Mouse (Mus musculus) CD8-positive naive resting alpha-beta T cell, adult 2 months (primary cell): Measurements from ENCODE around the gene Rac2.

ENCODE experiments used
- DNase-seq, 2 experiments: peaks; one replicate each; pipeline ENCODE4 v3.0.0; 2022; ENCODE audit warnings: low read depth in 2 of 2, low spot score in 2 of 2

Gene Rac2

DNA sequence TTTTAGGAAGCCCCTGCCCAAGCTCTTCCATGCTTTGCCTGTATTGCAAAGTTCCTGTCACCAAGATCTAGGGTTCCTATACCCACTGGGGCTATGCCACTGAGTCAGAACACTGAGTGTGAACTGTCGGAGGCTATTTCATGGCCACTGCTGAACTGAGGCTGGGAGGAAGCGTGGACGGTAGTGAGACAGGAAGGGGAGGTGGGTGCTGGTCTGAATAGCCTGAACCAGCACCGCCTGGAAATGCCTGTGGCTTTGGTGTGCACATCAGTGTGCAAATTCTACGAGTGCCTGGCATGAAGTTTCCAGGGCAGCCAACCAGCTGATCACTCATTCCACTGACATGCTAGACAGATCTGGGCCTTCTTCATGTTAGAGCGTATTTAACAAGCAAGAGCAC lies 50.7 kb downstream of the Rac2 start:
- DNase-seq, result no peak

DNA sequence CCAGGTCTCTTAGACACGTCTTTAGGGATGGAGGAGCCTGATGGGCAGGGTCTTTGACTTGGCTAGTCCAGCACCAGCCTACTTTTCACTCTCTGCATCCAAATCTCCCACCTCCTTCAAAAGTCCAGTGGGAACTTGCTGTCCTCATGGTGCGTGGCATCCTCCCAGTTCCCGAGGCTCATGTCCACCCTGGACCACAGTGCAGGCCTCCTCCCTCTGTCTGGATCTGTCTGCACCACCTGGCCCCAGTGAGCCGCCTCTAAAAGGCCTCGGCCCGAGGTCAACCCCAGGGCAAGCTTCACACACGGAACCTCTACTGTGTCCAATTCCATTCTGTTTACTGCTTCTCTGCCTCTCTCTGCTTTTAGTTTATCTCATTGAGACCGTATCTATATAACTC lies 51.3 kb downstream of the Rac2 start:
- DNase-seq, result no peak

DNA sequence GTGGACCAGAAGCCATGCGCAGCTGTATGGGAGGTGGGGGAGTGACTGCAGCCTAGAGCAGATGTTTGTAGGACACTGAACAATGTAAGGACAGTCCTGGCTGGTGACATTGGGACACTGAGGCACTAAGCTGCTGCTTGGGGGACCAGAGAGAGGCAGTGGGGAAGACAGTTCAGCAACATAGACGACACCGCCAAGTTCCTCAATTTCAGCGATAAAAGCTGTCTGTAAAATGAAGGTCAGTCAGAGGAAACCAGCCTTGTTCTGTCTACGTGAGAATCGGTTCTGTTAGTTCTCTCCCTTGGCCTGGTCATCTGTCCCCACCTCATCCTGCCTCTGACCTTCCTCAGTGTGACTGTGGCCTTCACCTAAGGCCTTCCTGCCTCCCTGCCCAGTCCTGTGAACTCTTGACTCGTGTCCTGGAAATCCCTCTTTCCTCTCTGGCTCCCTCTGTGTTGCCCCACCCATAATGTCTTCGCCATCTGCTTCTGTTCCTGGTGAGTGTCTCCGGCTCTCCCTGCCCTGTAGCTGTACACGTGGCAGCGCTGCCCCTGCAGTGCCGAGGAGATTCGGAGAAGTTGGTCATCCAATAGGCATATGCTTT lies 52.4 kb downstream of the Rac2 start:
- no peak for DNase-seq

DNA sequence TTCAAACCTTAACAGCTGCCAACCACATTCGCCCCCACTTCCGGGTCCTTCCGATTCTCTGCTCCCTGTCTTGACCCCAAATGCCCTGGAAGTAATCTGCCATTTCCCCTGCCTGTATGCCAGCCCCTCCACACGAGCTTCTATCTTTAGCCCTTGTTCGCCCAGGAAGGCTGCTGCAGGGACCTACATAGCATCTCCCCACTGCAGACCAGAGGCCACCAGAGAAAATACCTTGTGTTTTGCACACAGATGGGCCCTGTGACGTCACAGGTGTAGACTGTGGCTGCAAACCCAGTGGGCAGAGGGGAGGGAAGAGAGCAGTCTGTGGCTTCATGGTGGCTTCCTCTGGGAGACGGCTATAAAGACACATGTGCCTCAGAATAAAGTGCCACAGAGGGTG lies 54.4 kb downstream of the Rac2 start:
- peak; percentile 31 to 48 for DNase-seq

DNA sequence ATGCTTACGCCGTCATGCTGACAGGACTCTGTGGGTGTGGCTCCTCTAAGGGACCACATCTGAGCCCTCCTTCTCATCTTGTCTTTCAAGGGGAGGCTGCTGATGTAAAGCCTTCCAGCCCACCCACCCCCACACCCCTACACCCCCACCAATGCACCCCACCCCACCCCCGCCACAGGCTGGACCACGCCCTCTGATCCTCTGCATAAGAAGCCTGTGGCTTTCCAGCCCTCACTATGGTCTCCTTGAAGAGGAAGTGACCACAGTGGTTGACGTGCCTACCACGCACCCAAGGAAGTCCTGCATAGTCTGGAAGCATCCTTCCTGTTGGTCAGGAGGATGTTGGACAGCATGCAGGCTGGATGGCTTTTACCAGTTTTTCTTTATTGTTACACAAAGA lies 56.8 kb downstream of the Rac2 start:
- DNase-seq, result peak; percentile 37 to 51

DNA sequence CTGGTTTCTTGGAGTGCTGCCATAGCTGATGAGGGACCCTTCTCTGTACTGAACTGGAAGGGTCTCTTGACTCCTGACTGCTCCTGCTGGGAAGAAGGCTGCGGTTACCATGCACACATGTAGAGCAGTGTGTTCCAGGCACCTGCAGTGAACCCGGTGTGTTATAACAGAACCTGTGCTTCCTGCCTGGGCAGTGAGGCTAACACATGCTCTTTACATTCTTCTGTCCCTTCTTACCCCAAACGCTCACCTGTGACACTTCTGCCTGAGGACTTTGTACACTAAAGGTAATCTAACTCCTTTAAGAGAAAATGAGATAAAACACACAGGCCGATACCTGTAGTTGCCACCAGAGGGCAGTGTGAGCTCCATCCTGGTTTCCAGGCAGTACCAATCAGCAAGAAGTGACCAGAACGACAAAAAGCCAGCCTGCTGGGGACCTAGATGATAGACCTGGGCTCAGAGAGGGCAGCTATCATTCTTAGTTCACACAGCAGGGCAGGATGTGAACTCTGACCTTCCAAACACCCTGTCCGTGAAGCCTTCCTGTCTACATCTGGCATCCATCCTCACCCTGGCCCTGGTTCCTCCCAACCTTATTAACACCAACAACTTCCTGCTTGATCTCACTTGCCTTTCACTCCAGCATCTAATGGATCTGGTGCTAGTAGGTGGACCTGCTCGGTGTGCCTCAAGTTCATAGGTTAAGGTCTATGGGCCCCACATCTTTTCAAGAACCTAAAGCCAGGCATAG lies 58.0 kb downstream of the Rac2 start:
- peak; percentile 67 to 80 for DNase-seq

DNA sequence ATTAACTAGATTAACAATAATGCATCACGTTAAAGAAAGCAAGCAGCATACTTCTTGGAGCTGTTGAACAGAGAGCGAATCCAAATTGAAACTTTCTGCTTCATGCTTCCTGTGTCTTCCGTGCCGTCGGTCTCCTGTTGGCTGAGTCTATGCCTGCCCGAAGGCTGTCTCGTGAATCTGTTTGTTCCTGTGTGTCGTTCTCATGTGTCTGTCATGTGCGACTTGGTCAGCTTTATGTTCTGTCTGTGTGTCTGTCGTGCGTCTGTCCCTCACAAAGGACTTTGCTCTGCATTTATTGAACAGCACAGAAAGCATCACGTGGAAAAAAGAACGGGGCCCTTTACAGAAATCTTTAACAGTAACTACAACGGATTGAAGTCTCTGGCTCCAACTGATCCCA lies 59.6 kb downstream of the Rac2 start:
- no peak for DNase-seq

DNA sequence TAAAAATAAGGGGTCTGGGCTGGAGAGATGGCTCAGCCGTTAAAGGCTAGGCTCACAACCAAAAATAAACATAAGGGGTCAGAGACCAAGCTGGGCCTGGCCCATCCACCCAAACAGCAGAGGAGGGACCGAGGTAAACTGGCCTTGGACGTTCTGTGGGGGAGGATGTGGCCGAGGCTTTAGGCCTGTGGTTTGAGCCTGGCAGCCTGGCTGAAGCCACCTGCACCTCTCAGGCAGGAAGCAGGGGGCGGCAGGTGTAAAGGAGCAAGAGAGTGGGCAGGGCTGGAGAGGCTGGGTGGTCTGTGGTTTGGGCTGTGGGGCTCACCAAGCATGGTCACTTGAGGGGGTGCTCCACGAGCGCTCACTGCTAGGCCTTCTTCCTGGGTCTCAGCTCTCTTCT lies 60.6 kb downstream of the Rac2 start:
- no peak for DNase-seq

DNA sequence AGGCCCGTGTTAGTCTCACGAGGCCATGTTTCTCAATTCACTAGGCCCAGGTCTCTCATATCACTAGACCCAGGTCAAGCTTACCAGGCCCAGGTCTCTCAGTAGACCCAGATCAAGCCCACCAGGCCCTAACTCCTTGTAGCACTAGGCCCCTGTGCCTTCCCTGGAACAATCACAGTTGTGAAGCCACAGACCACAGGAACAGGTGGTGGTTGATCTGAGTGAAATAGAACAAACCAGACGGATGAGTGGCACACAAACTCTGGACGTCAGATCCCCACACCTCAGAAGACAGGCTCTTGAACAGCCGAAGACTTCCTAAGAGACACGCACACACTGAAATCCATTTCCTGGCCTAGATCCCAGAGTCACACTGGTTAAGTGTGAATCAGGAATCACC lies 61.8 kb downstream of the Rac2 start:
- no peak for DNase-seq

DNA sequence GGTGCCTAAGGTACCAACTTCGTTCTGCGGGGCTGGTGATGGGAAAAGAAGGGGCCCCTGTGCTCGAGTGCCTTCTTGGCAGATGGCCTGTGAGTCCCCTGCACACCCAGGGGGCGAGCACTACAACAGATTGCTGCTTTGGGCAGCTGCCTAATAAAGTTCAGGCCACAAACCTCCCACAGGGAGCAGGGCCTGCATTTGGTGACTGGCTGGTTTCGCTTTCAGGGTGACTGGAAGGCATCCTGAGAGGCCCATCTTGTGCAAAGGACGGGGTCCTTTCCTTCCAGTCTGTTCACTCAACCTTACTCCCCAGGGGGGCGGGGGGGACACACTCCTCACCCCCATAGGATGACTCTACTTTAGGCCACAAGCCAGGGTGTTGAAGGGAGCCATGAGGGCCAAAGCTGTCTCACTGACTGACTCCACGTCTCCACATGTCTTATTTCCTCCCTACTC lies 62.4 kb downstream of the Rac2 start:
- no peak for DNase-seq

DNA sequence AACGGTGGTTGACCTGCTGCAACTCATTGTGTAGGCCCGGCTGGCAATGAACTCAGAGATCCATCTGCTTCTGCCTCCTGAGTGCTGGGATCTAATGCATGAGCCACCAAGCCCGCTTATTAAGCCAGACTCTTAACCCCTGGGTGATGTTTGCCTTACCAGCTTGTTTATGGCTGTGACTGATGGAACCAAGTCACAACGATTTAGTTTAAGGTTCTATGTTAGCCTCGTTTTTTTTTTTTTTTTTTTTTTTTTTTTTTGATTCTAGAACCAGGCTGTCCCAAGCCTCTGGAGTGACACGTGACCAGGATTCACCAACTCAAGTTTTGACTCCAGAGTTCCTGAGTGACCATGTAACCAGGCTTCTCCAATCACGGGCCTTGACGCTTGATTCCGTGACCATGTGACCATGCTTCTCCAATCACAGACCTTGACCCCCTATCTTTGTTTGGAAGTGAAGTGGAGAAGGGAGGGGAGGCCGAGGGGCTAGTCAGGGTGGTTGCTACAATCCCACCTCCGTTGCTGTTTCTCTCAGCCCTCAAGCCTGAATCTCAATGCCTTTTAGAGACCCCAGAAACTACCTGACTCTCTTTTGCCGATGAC lies 63.2 kb downstream of the Rac2 start:
- DNase-seq, result no peak
